Mouse (Mus musculus): ENCODE results near the gene Gpr158. TPM values are rescaled to one million over a fixed set of nuclear protein-coding genes. Genes with fewer than 3 reads are reported as not detected.

Gene Gpr158
- polyA plus RNA-seq (2016; fragmentation: Nextera tagmentation; extraction: Ambion mirVana): 1.3 TPM in 2 replicates

DNA sequence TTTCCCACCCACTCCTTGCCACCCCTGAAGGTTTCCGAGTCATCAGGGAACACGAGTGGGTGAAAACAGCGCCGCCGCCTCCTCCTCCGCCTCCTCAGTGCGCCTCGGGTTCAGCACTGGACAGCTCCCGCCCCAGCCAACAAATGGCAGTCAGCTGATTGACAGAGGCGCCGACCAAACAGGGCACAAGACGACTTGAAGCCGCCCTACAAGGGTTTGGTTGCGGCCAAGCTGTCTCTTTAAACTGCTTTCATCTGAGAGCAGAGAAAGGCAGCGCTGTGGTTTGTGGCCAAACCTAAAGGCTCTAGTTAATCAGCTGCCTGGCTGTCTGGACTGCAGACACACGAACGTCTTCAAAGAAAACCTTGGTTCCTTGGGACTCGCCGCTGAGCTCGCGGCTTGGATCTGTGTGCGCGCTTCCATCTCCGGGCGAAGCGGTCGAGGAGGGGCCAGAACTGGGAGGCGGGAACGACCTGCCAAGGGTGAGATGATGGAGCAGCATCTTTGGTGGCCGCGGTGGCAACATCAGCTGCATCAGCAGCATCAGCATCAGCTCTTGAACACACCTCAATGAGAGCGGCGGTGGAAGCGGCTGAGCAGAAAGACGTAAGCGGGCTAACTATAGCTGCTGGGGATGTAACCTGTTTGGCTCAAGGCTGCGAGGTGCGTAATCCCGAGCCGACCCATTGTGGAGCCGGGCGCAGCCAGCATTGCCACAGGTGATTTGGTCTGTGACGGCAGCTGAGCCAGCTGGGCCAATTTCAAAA, at the start of gene Gpr158:
Gene Gpr158 (plus strand): TSS at position 198 of the 767 bp plus-strand sequence.
- ATAC-seq (ENCODE audit: low FRiP score, low read depth): peak; percentile 99
- H3K4me2 ChIP-seq (replicated peaks): peak within 1 kb of the TSS; percentile 76
- peak within 1 kb of the TSS; percentile 58 for H3K27ac ChIP-seq (replicated peaks)

DNA sequence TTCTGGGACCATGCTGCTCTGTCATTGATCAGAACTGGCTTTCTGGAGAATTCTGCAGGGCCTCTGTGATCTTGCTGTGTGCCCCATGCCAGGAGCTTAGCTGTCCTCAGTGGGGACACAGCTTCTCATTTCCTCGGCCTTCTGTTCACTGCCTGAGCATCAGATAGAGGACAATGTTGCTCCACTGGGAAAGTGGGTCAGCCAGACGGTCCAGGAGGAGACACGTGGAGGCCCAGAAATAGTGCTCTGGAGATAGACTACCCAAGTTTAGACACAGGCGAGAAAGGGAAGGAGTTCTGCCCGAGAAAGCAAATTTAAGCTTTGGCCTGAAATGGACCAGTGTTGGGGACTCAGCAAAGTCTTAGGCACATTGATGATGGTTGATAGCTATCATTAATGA, 23.5 kb upstream of the Gpr158 start:
- H3K9ac ChIP-seq (replicated peaks): no peak overlapping the region
- H3K36me3 ChIP-seq: no peaks in the 10 kb centered on the region
- H3K27ac ChIP-seq (replicated peaks): no peak overlapping the region
- H3K4me1 ChIP-seq: no peaks in the 10 kb centered on the region
- no peak for ATAC-seq (ENCODE audit: low FRiP score, low read depth)
- 72% methylated on average over 5 of the region's 5 CpGs for WGBS
- H3K4me3 ChIP-seq: no peak overlapping the region
- no peak overlapping the region for H3K4me2 ChIP-seq (replicated peaks)
- H3K9me3 ChIP-seq: no peaks in the 10 kb centered on the region
- H3K27me3 ChIP-seq: no peaks in the 10 kb centered on the region

More for the DNA sequence above, at the start of gene Gpr158:
- 1% methylated on average over 43 of the region's 43 CpGs for WGBS
- no peaks in the 10 kb centered on the region for H3K36me3 ChIP-seq
- H3K4me3 ChIP-seq: peak within 1 kb of the TSS; percentile 55
- H3K9ac ChIP-seq (replicated peaks): peak within 1 kb of the TSS; percentile 56
- H3K27me3 ChIP-seq: peaks cover 33% of the 10 kb centered on the region
- H3K9me3 ChIP-seq: no peaks in the 10 kb centered on the region
- H3K4me1 ChIP-seq: peaks cover 12% of the 10 kb centered on the region; the same call in 1 of the 2 replicates

DNA sequence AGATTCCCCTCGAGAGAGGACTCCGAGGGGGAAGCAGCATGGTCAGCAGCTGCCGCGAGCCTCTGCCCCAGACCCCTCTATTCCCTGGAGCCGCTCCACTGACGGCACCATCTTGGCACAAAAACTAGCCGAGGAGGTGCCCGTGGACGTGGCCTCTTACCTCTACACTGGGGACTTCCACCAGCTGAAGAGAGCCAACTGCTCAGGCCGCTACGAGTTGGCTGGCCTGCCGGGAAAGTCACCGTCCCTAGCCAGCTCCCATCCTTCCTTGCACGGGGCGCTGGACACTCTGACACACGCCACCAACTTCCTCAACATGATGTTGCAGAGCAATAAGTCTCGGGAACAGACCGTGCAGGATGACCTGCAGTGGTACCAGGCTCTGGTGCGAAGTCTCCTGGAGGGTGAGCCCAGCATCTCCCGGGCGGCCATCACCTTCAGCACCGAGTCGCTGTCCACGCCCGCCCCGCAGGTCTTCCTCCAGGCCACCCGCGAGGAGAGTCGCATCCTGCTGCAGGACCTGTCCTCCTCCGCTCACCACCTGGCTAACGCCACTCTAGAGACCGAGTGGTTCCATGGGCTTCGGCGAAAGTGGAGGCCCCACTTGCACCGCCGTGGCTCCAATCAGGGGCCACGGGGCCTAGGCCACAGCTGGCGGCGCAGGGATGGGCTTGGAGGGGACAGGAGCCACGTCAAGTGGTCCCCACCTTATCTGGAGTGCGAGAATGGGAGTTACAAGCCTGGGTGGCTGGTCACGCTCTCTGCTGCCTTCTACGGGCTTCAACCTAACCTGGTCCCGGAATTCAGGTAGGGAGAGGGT, 1.2 kb downstream of the Gpr158 start:
- H3K36me3 ChIP-seq: no peaks in the 10 kb centered on the region

DNA sequence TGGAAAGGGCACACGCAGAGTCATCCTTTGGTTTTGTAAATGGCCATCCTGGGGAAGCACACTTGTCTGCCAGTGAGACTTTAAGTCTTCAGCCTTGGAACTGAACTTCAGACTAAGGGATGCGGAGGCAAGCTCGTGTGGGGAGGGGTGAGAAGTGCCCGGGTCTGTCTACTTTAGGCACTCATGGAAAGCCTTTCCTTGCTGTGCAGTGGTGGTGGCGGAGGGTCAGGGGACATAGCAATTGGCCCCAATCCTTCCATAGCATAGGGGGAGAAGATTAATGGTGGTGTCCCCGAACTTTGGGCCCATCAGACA, 1.8 kb downstream of the Gpr158 start:
- Histone ChIP-seq H3K27ac (replicated peaks) (no peak overlapping the region), H3K4me3 (peak overlapping the region; percentile 55), H3K36me3 (no peaks in the 10 kb centered on the region), H3K9me3 (no peaks in the 10 kb centered on the region), H3K4me2 (replicated peaks) (peak overlapping the region; percentile 76), H3K27me3 (peaks cover 33% of the 10 kb centered on the region), H3K4me1 (peaks cover 12% of the 10 kb centered on the region; the same call in 1 of the 2 replicates), H3K9ac (replicated peaks) (no peak overlapping the region)
- no peak for ATAC-seq (ENCODE audit: low FRiP score, low read depth)
- 54% methylated on average over 6 of the region's 6 CpGs for WGBS

More for the DNA sequence above, 1.2 kb downstream of the Gpr158 start:
- H3K4me3 ChIP-seq: peak overlapping the region; percentile 55
- peak; percentile 7; the same call in 1 of the 2 replicates for ATAC-seq (ENCODE audit: low FRiP score, low read depth)
- peak overlapping the region; percentile 56; the same call in 1 of the 2 replicates for H3K9ac ChIP-seq (replicated peaks)
- H3K4me2 ChIP-seq (replicated peaks): peak overlapping the region; percentile 76
- 14% methylated on average over 44 of the region's 44 CpGs for WGBS
- peaks cover 12% of the 10 kb centered on the region; the same call in 1 of the 2 replicates for H3K4me1 ChIP-seq
- no peak overlapping the region for H3K27ac ChIP-seq (replicated peaks)
- H3K27me3 ChIP-seq: peaks cover 33% of the 10 kb centered on the region
- no peaks in the 10 kb centered on the region for H3K9me3 ChIP-seq

DNA sequence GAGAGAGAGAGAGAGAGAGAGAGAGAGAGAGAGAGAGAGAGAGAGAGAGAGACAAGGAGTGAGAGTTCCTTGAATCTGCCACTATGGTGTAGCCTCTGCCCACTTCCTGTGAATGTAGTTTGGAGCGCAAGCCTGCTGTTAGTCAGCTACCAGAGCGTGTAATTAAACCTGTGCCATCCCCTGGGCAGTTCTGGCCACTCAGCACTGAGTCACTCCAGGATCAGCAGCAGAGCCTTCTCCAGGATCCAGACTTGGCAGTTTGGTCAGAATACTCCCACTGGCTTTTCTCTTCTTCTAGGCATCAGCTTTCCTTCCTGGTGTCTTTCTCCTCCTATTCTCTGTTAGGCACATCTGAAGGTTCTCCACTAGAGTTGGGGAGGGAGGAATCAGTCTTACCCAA, 2.2 kb downstream of the Gpr158 start:
- peaks cover 33% of the 10 kb centered on the region for H3K27me3 ChIP-seq
- no peak overlapping the region for H3K9ac ChIP-seq (replicated peaks)
- H3K27ac ChIP-seq (replicated peaks): no peak overlapping the region
- H3K4me1 ChIP-seq: peaks cover 12% of the 10 kb centered on the region; the same call in 1 of the 2 replicates
- 66% methylated on average over 2 of the region's 2 CpGs for WGBS
- H3K36me3 ChIP-seq: no peaks in the 10 kb centered on the region
- 0 out of 2 replicates have a peak overlapping the region, but pooled peaks have one; percentile 3 for H3K4me2 ChIP-seq (replicated peaks)
- H3K4me3 ChIP-seq: no peak overlapping the region
- H3K9me3 ChIP-seq: no peaks in the 10 kb centered on the region
- ATAC-seq (ENCODE audit: low FRiP score, low read depth): no peak

DNA sequence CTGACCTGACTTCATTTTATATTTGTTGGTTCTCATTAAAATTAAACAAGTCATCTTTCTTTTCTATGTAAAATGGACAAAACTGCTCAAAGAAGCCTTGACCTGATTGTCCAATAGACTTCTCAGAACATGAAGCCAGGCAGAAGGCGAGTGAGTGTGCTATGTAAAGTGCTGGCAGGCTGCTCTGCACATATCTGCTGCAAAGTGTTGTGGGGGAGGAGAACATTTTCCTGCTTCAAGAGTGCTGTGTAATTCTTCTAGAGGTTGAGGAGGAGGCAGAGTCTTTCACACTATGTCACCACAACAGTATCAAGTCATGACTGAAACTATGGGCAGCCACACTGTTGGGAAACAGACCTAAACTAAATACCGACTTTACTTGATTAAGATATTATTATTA, 12.2 kb downstream of the Gpr158 start:
- Histone ChIP-seq H3K9ac (replicated peaks) (no peak overlapping the region), H3K27ac (replicated peaks) (no peak overlapping the region), H3K9me3 (no peaks in the 10 kb centered on the region), H3K36me3 (no peaks in the 10 kb centered on the region), H3K27me3 (no peaks in the 10 kb centered on the region), H3K4me3 (no peak overlapping the region), H3K4me1 (no peaks in the 10 kb centered on the region), H3K4me2 (replicated peaks) (no peak overlapping the region)
- no peak for ATAC-seq (ENCODE audit: low FRiP score, low read depth)
- WGBS: 80% methylated on average over 2 of the region's 2 CpGs

DNA sequence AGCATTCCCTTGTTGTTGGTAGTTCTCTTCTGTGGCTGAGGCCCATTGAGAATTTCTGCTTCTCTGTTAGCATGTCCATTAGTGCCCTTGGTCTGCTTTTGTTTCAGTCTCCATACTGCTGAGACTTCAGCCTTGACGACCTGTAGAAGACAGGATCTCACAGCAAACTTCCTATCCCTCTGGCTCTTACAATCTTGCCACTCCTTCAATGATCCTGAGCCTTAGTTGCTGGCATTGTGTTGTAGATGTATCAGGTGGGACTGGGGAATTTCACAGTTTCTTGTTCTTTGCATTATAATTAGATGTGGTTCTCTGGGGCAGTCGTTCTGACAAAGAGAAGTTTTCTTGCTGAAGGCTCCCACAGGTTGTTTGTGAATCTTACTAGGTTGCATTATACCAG, 25.4 kb downstream of the Gpr158 start:
- no peaks in the 10 kb centered on the region for H3K27me3 ChIP-seq
- H3K4me2 ChIP-seq (replicated peaks): no peak overlapping the region
- WGBS: 13% methylated on average over 2 of the region's 2 CpGs
- H3K9me3 ChIP-seq: no peaks in the 10 kb centered on the region
- ATAC-seq (ENCODE audit: low FRiP score, low read depth): no peak
- no peak overlapping the region for H3K4me3 ChIP-seq
- H3K36me3 ChIP-seq: no peaks in the 10 kb centered on the region
- H3K27ac ChIP-seq (replicated peaks): no peak overlapping the region
- no peaks in the 10 kb centered on the region for H3K4me1 ChIP-seq
- no peak overlapping the region for H3K9ac ChIP-seq (replicated peaks)

DNA sequence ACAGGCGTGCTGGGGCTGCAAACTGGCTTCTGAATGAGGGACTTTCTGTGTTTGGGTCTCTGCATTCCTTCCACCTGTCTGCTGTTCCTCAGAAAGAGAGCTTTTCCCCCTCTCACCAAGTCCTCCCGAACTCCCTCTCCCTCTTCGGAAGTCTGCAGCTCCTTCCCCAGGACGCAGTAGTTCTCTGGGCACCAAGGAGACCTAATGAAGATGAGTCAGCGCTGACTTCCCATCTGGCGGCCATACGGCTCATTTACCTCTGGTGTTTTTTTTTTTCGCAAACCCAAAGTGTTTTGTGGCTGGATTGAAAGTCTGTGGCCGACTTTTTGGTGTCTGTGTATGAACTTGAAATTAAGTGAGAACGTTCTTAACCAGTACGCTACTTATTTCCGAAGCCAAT, 30.0 kb downstream of the Gpr158 start:
- no peak for ATAC-seq (ENCODE audit: low FRiP score, low read depth)
- no peaks in the 10 kb centered on the region for H3K9me3 ChIP-seq

DNA sequence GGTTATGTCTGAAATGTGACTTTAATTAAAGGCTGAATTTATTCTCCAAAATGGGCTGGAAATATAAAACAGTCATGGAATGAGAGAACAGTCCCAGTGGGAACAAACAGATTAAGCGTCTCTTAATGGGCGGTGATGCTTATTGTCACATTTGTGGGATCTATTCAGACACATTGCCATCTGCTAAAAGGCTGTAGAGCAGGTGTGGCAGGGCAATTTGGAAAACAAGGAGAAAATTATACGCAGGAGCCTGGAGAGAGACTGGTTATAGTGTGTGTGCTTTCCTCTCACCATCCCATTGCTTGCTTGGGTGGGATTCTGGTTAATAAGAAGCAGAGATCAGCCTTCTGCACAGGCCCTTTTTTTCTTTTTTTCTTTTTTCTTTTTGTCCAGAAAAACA, 32.3 kb downstream of the Gpr158 start:
- H3K4me2 ChIP-seq (replicated peaks): no peak overlapping the region
- H3K27ac ChIP-seq (replicated peaks): no peak overlapping the region
- 0 out of 2 replicates have a peak, but pooled peaks have one; percentile 38 for ATAC-seq (ENCODE audit: low FRiP score, low read depth)
- H3K9ac ChIP-seq (replicated peaks): no peak overlapping the region
- H3K9me3 ChIP-seq: no peaks in the 10 kb centered on the region
- H3K27me3 ChIP-seq: no peaks in the 10 kb centered on the region
- 61% methylated on average over 3 of the region's 3 CpGs for WGBS
- no peaks in the 10 kb centered on the region for H3K36me3 ChIP-seq
- H3K4me1 ChIP-seq: peaks cover 6% of the 10 kb centered on the region; the same call in 1 of the 2 replicates
- H3K4me3 ChIP-seq: no peak overlapping the region

More for the DNA sequence above, 30.0 kb downstream of the Gpr158 start:
- Histone ChIP-seq H3K27me3 (no peaks in the 10 kb centered on the region), H3K9ac (replicated peaks) (no peak overlapping the region), H3K4me2 (replicated peaks) (no peak overlapping the region), H3K4me1 (peaks cover 6% of the 10 kb centered on the region; the same call in 1 of the 2 replicates), H3K4me3 (no peak overlapping the region), H3K36me3 (no peaks in the 10 kb centered on the region), H3K27ac (replicated peaks) (no peak overlapping the region)
- 89% methylated on average over 12 of the region's 12 CpGs for WGBS

DNA sequence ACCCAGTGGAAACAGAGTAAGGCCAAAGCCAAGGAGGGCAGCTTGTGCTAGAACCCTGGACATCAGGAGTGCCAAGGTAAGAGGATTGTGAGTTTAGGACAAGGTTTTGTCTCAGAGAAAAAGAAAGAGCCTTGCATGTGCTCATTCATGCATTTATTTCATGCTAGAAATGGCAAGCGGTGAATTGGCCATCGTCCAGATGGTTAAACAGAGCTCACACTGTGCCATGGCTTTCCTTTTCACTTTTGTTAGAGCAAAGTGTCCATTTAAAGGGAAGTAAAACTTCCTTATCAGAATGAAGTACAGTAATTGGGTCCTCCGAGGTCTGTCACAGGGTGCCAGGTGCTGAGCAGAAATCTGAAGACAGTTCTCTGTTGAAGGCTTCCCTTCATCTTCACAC, 38.3 kb downstream of the Gpr158 start:
- Histone ChIP-seq H3K4me3 (no peak overlapping the region), H3K9me3 (no peaks in the 10 kb centered on the region), H3K4me1 (no peaks in the 10 kb centered on the region), H3K4me2 (replicated peaks) (no peak overlapping the region), H3K9ac (replicated peaks) (no peak overlapping the region), H3K27ac (replicated peaks) (no peak overlapping the region), H3K27me3 (no peaks in the 10 kb centered on the region), H3K36me3 (no peaks in the 10 kb centered on the region)
- ATAC-seq (ENCODE audit: low FRiP score, low read depth): no peak
- WGBS: 81% methylated on average over 3 of the region's 3 CpGs

DNA sequence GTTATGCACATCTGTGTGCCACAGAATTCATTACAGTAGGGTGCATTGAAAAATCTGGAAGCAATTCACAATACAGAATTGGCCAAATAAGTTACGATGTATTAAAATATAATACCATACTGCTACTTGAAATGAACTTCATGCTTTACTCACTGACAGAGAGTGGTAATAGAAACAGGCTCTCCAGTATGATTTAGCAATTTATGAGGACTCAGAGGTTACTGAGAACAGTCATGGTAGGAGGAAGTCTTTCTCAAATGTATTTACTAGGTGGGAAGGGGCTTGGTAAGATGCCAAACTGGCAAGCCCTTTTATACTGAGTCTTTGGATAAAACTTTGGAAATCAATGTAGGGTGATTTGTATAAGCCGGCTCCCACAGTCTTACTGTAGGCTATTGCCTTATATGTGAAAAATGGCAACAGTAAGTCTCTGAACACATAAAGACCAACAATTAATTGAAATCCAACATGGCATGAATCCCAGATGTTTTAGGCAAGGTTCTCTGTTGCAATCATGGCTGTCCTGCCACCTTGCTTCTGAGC, 40.2 kb downstream of the Gpr158 start:
- H3K4me3 ChIP-seq: no peak overlapping the region
- H3K9me3 ChIP-seq: no peaks in the 10 kb centered on the region
- no peaks in the 10 kb centered on the region for H3K4me1 ChIP-seq
- H3K4me2 ChIP-seq (replicated peaks): no peak overlapping the region
- no peak for ATAC-seq (ENCODE audit: low FRiP score, low read depth)
- H3K27ac ChIP-seq (replicated peaks): no peak overlapping the region
- no peak overlapping the region for H3K9ac ChIP-seq (replicated peaks)
- WGBS: 89% methylated on average over 2 of the region's 2 CpGs
- no peaks in the 10 kb centered on the region for H3K27me3 ChIP-seq
- H3K36me3 ChIP-seq: no peaks in the 10 kb centered on the region

DNA sequence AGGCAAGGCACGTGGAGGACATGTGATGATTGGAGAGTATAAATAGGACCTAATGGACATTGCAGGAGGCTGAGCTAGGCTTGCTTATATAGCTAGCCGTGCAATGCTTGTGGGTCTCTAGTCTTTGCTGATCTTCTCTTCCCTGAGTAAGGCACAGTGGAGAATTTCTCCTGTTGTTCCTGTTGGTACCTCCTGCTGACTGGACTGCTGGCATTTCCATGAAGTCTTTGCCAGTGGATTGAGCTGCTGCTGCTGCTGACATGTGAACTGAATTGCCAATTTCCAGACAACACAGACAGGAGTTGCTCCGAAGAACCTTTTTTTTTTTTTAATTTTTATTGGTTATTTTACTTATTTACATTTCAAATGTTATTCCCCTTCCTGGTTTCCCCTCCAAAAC, 41.5 kb downstream of the Gpr158 start:
- ATAC-seq (ENCODE audit: low FRiP score, low read depth): no peak
- Histone ChIP-seq H3K4me3 (no peak overlapping the region), H3K9ac (replicated peaks) (no peak overlapping the region), H3K27me3 (no peaks in the 10 kb centered on the region), H3K4me2 (replicated peaks) (no peak overlapping the region), H3K9me3 (no peaks in the 10 kb centered on the region), H3K27ac (replicated peaks) (no peak overlapping the region), H3K36me3 (no peaks in the 10 kb centered on the region), H3K4me1 (no peaks in the 10 kb centered on the region)
- WGBS: 83% methylated on average over 3 of the region's 3 CpGs
